Mouse (Mus musculus) embryonic facial prominence, embryonic 12.5 days (tissue): ENCODE data around the gene Csnk1g1. TPM values are rescaled to one million over a fixed set of nuclear protein-coding genes. Genes with fewer than 3 reads are reported as not detected.

ENCODE experiments used
- ATAC-seq: fragments of 200-750 bp; cut with Nextera tagmentation; 2 replicates; pipeline ENCODE4 v1.8.0; 2017; ENCODE audit not compliant: insufficient number of reproducible peaks, insufficient read depth, low FRiP score, low TSS enrichment
- H3K27ac ChIP-seq: fragments of 300-500 bp; sonication (generic); 2 replicates; pipeline ENCODE4 v1.5.1; 2016; ENCODE audit warnings: mild to moderate bottlenecking
- H3K27me3 ChIP-seq: fragments of 300-500 bp; sonication (generic); 2 replicates; pipeline ENCODE4 v1.6.1; 2016; ENCODE audit warnings: mild to moderate bottlenecking, moderate library complexity
- H3K36me3 ChIP-seq: fragments of 300-500 bp; sonication (generic); 2 replicates; pipeline ENCODE4 v1.6.1; 2016; ENCODE audit warnings: mild to moderate bottlenecking
- H3K4me1 ChIP-seq: fragments of 300-500 bp; sonication (generic); 2 replicates; pipeline ENCODE4 v1.6.1; 2016
- H3K4me2 ChIP-seq: fragments of 300-500 bp; sonication (generic); replicated peaks from 2 replicates; pipeline ENCODE4 v1.6.1; 2016; ENCODE audit warnings: mild to moderate bottlenecking, moderate library complexity
- H3K4me3 ChIP-seq: fragments of 300-500 bp; sonication (generic); 2 replicates; pipeline ENCODE4 v1.5.1; 2016; ENCODE audit warnings: mild to moderate bottlenecking
- H3K9ac ChIP-seq: fragments of 300-500 bp; sonication (generic); 2 replicates; pipeline ENCODE4 v1.6.1; 2016; ENCODE audit warnings: mild to moderate bottlenecking, moderate library complexity
- H3K9me3 ChIP-seq: fragments of 300-500 bp; sonication (generic); 2 replicates; pipeline ENCODE4 v1.6.1; 2016; ENCODE audit warnings: mild to moderate bottlenecking, moderate library complexity
- WGBS: fragments of 180-500 bp; shearing (Covaris S2); methylation state at CpG from one replicate; pipeline ENCODE4 v1.1.7; 2016; 5-methylcytosine and 5-hydroxymethylcytosine counted together
- polyA plus RNA-seq: library from polyadenylated mRNA; unstranded; fragments of >200 nt; fragmentation: Nextera tagmentation; extraction: Ambion mirVana; gene quantifications from 2 replicates; pipeline ENCODE4 v1.2.1, GENCODE M21; 2016

Gene Csnk1g1
- polyA plus RNA-seq: 19.3 and 21.0 TPM in 2 replicates

DNA sequence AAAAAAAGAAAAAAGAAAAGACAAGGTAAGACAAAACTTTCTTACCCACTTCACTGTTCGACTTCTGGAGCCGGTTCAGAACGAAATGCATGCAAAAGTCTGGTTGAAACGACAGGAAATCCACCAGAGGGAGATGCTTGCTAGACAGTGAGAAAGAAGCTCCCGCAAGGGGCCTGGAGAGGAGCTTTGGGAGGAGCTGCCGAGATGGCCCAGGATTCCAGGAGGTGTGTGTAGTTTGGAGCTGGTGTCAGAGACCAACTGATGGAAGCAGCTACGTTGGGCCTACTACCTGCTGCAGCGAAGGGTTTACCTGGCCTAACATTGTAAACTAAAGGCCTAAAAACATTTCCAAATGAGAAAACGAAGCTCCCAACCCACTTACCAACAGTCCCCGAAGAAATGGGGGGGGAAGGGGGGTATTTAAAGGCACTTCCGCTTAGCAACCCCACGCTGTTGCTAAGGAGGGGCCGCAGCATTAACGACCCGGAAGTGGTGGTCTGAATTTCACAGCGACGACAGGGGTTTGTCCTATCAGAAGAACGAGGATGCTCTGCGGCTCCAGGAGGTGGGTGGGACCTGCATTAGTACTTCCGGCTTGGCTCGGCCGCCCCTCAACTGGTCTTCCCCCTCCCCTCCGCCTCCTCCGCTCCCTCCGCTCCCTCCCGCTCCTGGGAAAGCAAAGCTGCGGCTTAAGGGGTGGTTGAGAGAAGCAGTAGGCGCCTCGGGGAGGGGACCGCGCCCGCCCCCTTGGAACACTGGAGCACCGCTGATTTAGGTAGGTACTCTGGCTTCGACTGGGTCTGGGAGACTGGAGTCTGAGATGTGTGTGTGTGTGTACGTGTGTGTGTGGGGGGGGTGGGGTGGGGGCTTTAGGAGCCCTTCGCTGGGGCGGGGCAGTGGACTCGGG lies at the start of gene Csnk1g1, which contains the start of gene Trip4:
Csnk1g1 (plus strand) TSS at position 531 of the 907 bp plus-strand sequence.
Trip4 (minus strand) TSS at position 401 of the 907 bp plus-strand sequence.
- Histone ChIP-seq H3K4me3 (peak within 1 kb of the TSS; percentile 75), H3K36me3 (peaks cover 16% of the 10 kb centered on the region), H3K9me3 (no peaks in the 10 kb centered on the region), H3K4me1 (0 out of 2 replicates have a peak, but pooled peaks cover 4% of the 10 kb centered on the region), H3K4me2 (peak within 1 kb of the TSS; percentile 83), H3K9ac (peak within 1 kb of the TSS; percentile 71), H3K27me3 (no peaks in the 10 kb centered on the region), H3K27ac (peak within 1 kb of the TSS; percentile 84)
- WGBS: 1% methylated on average over 37 of the region's 38 CpGs
- peak; percentile 98 for ATAC-seq

DNA sequence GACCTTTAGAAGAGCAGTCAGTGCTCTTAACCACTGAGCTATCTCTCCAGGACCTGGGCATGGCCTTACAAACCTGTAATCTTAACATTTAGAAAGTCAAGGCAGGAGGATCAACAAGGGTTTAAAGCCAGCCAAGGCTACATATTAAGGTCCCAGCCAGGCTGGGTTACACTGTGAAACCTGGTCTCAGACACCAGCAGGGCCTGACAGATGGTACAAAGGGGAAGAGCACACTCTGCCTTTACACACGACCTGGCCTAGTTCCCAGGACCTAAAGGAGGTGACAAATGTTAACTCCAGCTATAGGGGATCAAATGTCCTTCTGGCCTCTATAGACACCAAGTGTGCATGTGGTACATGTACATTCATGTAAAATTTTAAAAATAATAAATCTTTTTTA lies 49.1 kb upstream of the Csnk1g1 start:
- no peaks in the 10 kb centered on the region for H3K9me3 ChIP-seq
- WGBS: 71% methylated on average over 1 of the region's 1 CpGs
- H3K27ac ChIP-seq: no peak overlapping the region
- no peak overlapping the region for H3K4me3 ChIP-seq
- no peaks in the 10 kb centered on the region for H3K4me1 ChIP-seq
- no peak overlapping the region for H3K9ac ChIP-seq
- no peaks in the 10 kb centered on the region for H3K27me3 ChIP-seq
- peaks cover 51% of the 10 kb centered on the region for H3K36me3 ChIP-seq
- ATAC-seq: no peak
- H3K4me2 ChIP-seq: no peak overlapping the region

DNA sequence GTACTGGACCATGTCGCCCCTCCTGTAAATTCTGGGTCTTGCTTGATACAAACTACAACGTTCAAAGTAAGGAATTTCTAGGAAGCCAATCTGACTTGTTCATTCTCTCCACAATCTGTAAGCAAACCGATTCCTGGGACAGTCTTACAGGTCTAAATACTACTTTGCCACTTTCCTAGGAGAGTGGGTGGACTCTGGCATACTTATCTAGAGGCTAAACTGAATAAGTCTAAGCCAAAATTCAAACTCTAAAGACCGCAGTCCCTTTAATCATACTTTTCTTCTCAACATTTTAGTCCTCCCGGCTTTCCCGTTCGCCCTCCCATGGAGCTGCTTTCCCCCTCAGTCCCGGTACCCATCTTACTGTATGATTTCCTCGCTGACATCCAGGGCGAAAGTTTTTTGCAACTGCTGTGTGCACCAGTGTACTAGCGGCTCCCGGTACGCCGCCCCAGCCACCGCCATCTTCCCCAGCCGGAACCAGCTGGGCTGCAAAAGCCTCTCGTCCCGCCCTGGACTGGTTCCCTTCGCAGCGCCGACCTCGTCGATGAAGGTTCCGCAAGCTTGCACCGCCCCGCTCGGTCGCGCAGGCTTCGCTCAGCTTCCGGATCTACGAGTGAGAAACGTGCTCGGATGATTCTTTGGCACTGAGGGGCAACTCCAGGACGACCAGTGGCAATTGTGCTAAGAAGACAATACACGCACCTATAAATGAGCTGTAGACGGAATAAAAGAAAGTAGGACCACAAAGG lies 24.0 kb upstream of the Csnk1g1 start:
- Histone ChIP-seq H3K36me3 (0 out of 2 replicates have a peak, but pooled peaks cover 7% of the 10 kb centered on the region), H3K4me1 (peaks cover 3% of the 10 kb centered on the region; the same call in 1 of the 2 replicates), H3K9ac (peak overlapping the region; percentile 73), H3K9me3 (no peaks in the 10 kb centered on the region), H3K27ac (peak overlapping the region; percentile 81), H3K4me3 (peak overlapping the region; percentile 56), H3K4me2 (peak overlapping the region; percentile 62), H3K27me3 (no peaks in the 10 kb centered on the region)
- peak; percentile 94 for ATAC-seq
- WGBS: under 1% methylated on average over 37 of the region's 37 CpGs

DNA sequence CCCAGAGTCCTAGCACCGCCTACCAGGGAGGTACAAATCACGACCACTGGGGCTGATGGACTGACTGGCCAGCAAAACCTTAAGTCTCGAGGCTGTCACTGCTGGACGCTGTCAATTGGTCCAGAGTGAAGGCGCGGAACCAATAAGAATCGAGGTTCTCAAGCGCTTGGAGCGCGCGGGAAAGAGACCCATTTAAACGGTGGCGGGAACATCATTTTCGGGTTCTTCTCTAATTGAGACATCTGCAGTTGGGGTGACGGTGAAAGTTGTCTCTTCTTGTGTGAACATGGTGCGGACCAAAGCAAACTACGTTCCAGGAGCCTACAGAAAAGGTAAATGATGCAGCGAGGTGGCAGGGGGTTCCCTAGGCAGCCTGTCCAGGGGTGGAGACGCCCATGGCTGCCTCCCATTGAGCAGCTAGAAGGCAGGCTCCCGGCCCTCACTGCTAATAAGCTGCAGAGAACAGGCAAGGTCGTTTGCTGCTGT lies 18.5 kb upstream of the Csnk1g1 start, which contains the start of gene Pclaf:
Pclaf (plus strand) TSS at position 95 of the 486 bp plus-strand sequence.
- peaks cover 16% of the 10 kb centered on the region for H3K36me3 ChIP-seq
- H3K9me3 ChIP-seq: no peaks in the 10 kb centered on the region
- 0% methylated on average over 21 of the region's 21 CpGs for whole genome bisulfite sequencing
- H3K4me2 ChIP-seq: peak within 1 kb of the TSS; percentile 83
- peak within 1 kb of the TSS; percentile 67 for H3K4me3 ChIP-seq
- no peaks in the 10 kb centered on the region for H3K27me3 ChIP-seq
- peak within 1 kb of the TSS; percentile 63 for H3K27ac ChIP-seq
- peak; percentile 96 for ATAC-seq
- H3K9ac ChIP-seq: peak within 1 kb of the TSS; percentile 65
- peaks cover 13% of the 10 kb centered on the region for H3K4me1 ChIP-seq

DNA sequence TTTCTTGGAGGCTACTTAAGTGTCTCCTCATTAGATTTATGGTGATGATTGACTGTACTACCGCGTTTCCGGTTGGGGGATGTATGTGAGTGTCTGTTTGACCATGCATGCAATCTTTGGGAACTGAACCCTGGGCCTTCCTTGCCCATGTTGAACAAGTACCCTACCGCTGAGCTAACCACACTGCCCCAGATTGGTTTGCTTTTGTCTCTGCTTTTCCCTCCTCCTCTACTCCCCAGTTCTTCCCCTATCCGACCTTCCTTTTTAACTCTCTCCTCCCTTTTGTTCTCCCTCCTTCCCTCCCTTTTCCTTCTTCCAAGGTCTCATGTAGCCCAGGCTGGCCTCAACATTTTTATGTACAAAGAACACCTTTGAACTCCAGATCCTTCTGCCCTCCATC lies 17.6 kb upstream of the Csnk1g1 start:
- Histone ChIP-seq H3K4me3 (peak overlapping the region; percentile 67), H3K27ac (0 out of 2 replicates have a peak overlapping the region, but pooled peaks have one; percentile 63), H3K27me3 (no peaks in the 10 kb centered on the region), H3K9me3 (no peaks in the 10 kb centered on the region), H3K4me1 (peaks cover 13% of the 10 kb centered on the region), H3K4me2 (peak overlapping the region; percentile 83), H3K9ac (peak overlapping the region; percentile 65), H3K36me3 (peaks cover 23% of the 10 kb centered on the region)
- ATAC-seq: no peak
- 2% methylated on average over 5 of the region's 5 CpGs for WGBS

DNA sequence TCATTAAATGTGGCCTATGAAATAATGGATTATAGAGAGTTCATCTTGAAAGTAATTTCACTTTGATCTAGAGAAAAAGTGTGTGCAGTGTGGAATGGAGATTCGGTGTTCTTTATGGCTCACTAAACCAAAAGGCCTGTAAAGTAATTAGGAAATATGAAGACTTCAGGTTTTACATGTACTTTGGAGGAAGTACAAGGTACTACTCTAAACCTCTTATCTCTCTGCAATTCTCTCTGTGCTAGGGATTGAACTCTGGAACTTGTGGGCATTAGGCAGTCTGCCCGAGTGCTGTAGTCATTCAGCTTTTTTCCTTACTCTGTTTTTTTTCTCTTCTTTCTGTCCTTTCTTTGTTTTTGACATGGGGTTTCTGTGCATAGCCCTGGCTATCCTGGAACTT lies 11.7 kb upstream of the Csnk1g1 start:
- Histone ChIP-seq H3K4me1 (0 out of 2 replicates have a peak, but pooled peaks cover 3% of the 10 kb centered on the region), H3K27me3 (no peaks in the 10 kb centered on the region), H3K36me3 (peaks cover 49% of the 10 kb centered on the region), H3K27ac (no peak overlapping the region), H3K9ac (no peak overlapping the region), H3K9me3 (no peaks in the 10 kb centered on the region), H3K4me2 (no peak overlapping the region), H3K4me3 (no peak overlapping the region)
- WGBS: 92% methylated on average over 2 of the region's 2 CpGs
- ATAC-seq: no peak

DNA sequence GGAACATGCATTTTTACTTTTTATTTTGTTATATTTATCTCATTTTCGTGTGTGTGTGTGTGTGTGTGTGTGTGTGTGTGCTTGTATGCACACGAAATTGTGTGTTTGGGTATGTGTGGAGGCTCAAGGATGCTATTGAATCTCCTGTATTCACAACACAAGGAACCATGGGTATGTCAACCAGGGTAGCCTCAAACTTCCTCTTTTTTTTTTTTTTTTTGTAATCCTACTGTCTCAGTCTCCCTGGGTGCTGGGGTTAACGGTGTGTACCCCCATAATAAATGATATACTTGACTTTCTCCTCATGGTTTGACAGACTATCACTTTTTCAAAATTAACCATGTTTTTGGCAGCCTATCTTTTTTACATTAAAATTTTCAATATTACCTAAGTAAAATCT lies 5.8 kb upstream of the Csnk1g1 start:
- ATAC-seq: no peak
- Histone ChIP-seq H3K4me2 (no peak overlapping the region), H3K27ac (no peak overlapping the region), H3K4me3 (no peak overlapping the region), H3K9ac (no peak overlapping the region), H3K36me3 (peaks cover 37% of the 10 kb centered on the region), H3K9me3 (no peaks in the 10 kb centered on the region), H3K27me3 (no peaks in the 10 kb centered on the region), H3K4me1 (no peaks in the 10 kb centered on the region)
- WGBS: 89% methylated on average over 3 of the region's 3 CpGs

DNA sequence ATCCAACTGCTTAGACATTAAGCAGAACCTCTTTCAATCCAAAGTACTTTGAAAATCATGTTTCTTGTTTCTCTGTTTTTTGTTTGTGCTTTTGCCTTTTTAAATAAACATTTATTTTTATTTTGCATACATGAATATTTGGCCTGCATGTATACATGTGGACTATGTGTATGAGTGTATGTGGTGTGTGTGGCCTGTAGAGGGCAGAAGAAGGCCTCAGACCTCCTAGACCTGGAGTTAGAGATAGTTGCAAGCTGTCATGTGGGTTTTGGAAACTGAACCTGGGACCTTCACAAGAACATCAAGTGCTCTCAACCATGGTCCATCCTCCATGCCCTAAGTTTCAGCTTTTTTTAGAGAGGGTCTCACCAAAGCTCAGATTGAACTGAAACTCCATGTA lies 5.3 kb upstream of the Csnk1g1 start:
- no peak overlapping the region for H3K4me3 ChIP-seq
- H3K9me3 ChIP-seq: no peaks in the 10 kb centered on the region
- no peak overlapping the region for H3K9ac ChIP-seq
- peaks cover 37% of the 10 kb centered on the region for H3K36me3 ChIP-seq
- no peak overlapping the region for H3K4me2 ChIP-seq
- H3K4me1 ChIP-seq: no peaks in the 10 kb centered on the region
- no peaks in the 10 kb centered on the region for H3K27me3 ChIP-seq
- no peak for ATAC-seq
- no peak overlapping the region for H3K27ac ChIP-seq

DNA sequence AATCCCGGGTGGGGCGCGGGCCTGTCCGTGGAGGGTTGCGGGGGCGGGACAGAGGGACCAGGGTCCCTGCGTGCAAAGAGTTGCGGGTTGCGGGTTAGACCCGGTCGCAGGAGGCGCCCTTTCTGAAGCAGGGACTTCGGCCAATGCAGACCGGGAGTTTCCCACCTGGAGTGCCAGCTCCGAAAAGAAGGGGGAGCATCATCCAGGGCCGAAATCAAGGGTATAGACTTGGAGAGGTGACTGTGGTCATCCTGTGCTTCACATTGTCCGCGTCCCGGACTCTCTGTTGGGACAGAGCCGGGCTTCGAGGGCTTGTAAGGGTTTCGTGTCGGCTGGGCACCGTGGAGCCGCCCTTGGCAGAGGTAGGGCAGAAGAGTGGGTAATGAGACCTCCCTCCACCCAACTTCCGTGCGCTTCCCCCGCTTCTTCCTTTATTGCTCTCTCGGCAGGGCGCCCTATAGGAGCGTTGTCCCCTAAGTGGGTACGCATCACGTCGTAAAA lies 627 bp downstream of the Csnk1g1 start:
- Histone ChIP-seq H3K36me3 (peaks cover 10% of the 10 kb centered on the region), H3K4me2 (peak overlapping the region; percentile 83), H3K4me3 (peak overlapping the region; percentile 75), H3K9ac (peak overlapping the region; percentile 71), H3K4me1 (0 out of 2 replicates have a peak, but pooled peaks cover 4% of the 10 kb centered on the region), H3K27ac (peak overlapping the region; percentile 84), H3K27me3 (no peaks in the 10 kb centered on the region), H3K9me3 (no peaks in the 10 kb centered on the region)
- ATAC-seq: peak; percentile 68
- under 1% methylated on average over 34 of the region's 34 CpGs for whole genome bisulfite sequencing

DNA sequence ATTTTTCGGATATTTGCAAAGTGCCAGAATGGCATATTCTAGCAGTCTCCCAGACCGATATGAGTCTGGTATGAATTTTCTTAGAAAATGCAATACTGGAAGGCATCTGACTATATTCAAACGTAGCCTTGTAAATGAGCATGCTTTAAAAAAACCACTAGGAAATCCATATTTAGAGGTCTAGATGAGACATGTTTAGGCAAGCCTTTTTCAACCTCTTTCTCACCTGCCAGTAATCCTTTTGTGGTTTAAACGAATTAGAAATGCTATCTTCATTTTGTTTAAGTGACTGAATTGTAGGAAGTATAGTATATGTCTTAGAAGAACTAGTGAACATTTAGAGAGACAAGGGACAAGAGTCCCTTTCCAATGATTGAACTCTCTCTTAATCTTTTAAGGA lies 1.1 kb downstream of the Csnk1g1 start:
- H3K9ac ChIP-seq: peak overlapping the region; percentile 71
- peak overlapping the region; percentile 83 for H3K4me2 ChIP-seq
- no peaks in the 10 kb centered on the region for H3K9me3 ChIP-seq
- ATAC-seq: no peak
- H3K27me3 ChIP-seq: no peaks in the 10 kb centered on the region
- peak overlapping the region; percentile 84 for H3K27ac ChIP-seq
- H3K4me1 ChIP-seq: 0 out of 2 replicates have a peak, but pooled peaks cover 4% of the 10 kb centered on the region
- peaks cover 8% of the 10 kb centered on the region for H3K36me3 ChIP-seq
- 9% methylated on average over 4 of the region's 4 CpGs for WGBS
- peak overlapping the region; percentile 75 for H3K4me3 ChIP-seq

DNA sequence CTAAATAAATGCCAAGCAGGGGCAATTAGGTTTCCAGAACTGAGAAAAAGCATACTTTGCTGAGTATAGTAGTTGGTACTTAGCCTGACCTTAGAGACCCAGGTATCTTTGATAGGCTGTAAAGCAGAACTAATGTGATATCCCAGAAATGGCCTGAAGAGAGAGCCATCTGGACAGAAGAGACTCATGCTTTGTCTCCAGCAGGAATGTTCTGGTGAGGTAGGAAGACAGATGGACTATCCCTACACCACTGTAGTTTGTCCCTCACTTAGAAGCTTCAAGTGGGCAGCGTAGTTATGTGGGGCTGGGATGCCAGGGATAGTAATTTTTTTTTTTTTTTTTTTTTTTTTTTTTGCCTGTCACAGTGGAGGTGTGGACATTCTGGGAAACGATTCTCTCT lies 5.3 kb downstream of the Csnk1g1 start:
- no peaks in the 10 kb centered on the region for H3K36me3 ChIP-seq
- ATAC-seq: no peak
- H3K9ac ChIP-seq: no peak overlapping the region
- no peaks in the 10 kb centered on the region for H3K27me3 ChIP-seq
- no peaks in the 10 kb centered on the region for H3K9me3 ChIP-seq
- H3K4me3 ChIP-seq: no peak overlapping the region
- no peak overlapping the region for H3K4me2 ChIP-seq
- no peak overlapping the region for H3K27ac ChIP-seq
- 80% methylated on average over 2 of the region's 2 CpGs for WGBS
- 0 out of 2 replicates have a peak, but pooled peaks cover 4% of the 10 kb centered on the region for H3K4me1 ChIP-seq
